Mouse (Mus musculus): Measurements from ENCODE around the gene Cish. TPM values are rescaled to one million over a fixed set of nuclear protein-coding genes. Genes with fewer than 3 reads are reported as not detected.

The Cish gene
- polyA plus RNA-seq, 1 experiment = 23.1 TPM

DNA sequence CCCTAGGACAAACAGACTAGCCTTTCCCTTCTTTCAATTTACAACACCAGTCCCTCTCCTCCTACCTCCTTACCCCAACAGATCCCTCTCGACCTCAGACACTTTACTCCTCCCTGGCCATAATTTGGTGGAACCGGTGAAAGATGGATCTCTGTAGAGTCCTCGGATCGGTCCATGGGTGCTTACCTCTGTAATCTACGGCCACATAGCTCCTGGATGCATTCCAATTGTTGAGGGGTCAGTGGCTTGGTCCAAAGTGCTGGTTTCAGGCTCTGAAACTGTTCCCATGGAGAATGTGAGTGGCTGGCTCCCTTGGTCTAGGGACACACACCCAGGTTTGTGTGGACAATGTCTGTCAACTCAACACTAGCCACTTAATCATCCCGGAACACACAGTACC lies 40.6 kb downstream of the Cish start:
- no peak overlapping the region for H3K27ac ChIP-seq (replicated peaks; ENCODE audit: low read depth, low read length)
- no peak overlapping the region for H3K4me3 ChIP-seq (ENCODE audit: insufficient read depth, low read depth, low read length)
- peaks cover 7% of the 10 kb centered on the region for H3K4me1 ChIP-seq (ENCODE audit: control insufficient read depth, insufficient read depth, insufficient read length, low read length)

DNA sequence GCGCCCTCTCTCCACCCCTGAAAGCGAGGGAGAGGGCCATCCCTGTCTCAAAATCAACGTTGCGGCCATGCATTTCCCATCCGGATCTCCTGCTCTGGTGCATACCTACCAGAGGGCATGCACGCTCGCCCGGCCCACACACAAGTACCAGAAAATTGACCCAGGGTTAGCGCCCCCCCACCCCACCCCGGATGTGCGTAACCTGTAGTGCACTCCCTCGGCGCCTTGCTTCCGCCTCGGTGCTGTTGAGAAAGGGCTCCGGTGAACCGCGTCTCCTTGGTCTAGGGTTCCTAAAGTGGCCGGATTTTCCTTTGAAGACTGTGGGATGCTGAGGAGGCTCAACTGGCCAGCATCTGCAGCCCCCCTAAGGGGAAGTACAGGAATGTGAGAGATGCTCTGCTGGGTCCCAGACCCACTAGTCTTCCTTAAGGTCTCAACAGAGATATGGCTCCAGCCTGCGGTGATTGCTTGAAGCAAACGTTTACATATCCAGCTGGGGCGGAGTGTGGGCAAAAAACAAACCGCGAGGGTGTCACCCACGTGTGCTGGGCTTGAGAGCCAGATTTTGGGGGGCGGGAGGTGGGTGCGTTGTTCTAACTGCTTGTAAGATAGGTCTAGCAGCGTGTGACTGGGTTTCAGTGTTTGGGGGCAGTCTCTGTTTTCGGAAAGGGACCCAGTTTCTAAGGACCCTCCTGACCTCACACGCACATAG lies 42.5 kb downstream of the Cish start, which contains the start of gene Hemk1:
Gene Hemk1 (minus strand): TSS at position 179 of the 712 bp plus-strand sequence.
- peak within 1 kb of the TSS; percentile 83 for H3K27ac ChIP-seq (replicated peaks; ENCODE audit: low read depth, low read length)

GRCm38 (mm10) chr9:107340267-107340859 lies 44.5 kb downstream of the Cish start, which contains the start of gene 6430571L13Rik:
TSS of gene 6430571L13Rik (plus strand) at chr9:107340602.
- peak within 1 kb of the TSS; percentile 28; the same call in 1 of the 2 replicates for H3K27ac ChIP-seq (replicated peaks; ENCODE audit: low read depth, low read length)
- H3K4me1 ChIP-seq (ENCODE audit: control insufficient read depth, insufficient read depth, insufficient read length, low read length) = peaks cover 6% of the 10 kb centered on the region
- peak within 1 kb of the TSS; percentile 62 for H3K4me3 ChIP-seq (ENCODE audit: insufficient read depth, low read depth, low read length)

More for the DNA sequence above, 42.5 kb downstream of the Cish start, which contains the start of gene Hemk1:
- Histone ChIP-seq H3K4me3 (ENCODE audit: insufficient read depth, low read depth, low read length) (peak within 1 kb of the TSS; percentile 94), H3K4me1 (ENCODE audit: control insufficient read depth, insufficient read depth, insufficient read length, low read length) (peaks cover 6% of the 10 kb centered on the region)

DNA sequence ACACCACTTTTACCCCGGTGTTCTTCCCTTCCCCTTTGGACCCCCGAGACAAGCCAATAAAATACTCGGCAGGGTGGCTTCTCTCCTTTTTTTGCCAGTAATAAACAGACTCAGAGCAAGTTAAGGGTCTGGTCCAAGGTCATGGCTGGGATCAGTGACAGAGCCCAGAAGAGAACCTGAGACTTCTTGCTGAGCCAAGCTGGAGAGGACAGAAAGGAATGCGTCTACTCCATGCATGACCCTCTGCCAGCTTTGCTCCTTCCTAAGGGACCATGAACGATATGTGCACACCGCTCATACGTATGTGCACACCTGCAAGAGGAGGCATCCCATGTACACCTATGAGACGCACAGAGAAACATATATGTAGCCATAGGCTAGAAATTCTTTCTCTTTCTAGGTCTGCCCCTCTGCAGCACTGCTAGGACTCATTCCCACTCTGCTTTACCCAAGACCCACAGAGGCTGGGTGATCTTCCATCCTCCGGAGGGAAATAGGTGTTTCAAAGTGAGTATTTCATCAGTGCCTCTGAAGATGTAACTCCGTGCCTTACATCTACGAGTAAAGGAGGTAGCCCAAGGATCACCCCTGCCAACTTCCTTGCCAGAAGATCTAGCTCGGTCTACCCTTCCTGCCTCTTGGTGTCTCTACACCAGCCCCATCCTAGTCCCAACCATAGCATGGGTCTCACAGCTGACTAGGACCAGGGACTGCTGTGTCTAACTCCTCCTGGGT lies 45.3 kb downstream of the Cish start:
- Histone ChIP-seq H3K4me1 (ENCODE audit: control insufficient read depth, insufficient read depth, insufficient read length, low read length) (peaks cover 6% of the 10 kb centered on the region), H3K27ac (replicated peaks; ENCODE audit: low read depth, low read length) (peak overlapping the region; percentile 28; the same call in 1 of the 2 replicates), H3K4me3 (ENCODE audit: insufficient read depth, low read depth, low read length) (peak overlapping the region; percentile 62)

GRCm38 (mm10) chr9:107342201-107342709 lies 46.4 kb downstream of the Cish start:
- H3K4me3 ChIP-seq (ENCODE audit: insufficient read depth, low read depth, low read length) = no peak overlapping the region
- peaks cover 6% of the 10 kb centered on the region for H3K4me1 ChIP-seq (ENCODE audit: control insufficient read depth, insufficient read depth, insufficient read length, low read length)
- no peak overlapping the region for H3K27ac ChIP-seq (replicated peaks; ENCODE audit: low read depth, low read length)

DNA sequence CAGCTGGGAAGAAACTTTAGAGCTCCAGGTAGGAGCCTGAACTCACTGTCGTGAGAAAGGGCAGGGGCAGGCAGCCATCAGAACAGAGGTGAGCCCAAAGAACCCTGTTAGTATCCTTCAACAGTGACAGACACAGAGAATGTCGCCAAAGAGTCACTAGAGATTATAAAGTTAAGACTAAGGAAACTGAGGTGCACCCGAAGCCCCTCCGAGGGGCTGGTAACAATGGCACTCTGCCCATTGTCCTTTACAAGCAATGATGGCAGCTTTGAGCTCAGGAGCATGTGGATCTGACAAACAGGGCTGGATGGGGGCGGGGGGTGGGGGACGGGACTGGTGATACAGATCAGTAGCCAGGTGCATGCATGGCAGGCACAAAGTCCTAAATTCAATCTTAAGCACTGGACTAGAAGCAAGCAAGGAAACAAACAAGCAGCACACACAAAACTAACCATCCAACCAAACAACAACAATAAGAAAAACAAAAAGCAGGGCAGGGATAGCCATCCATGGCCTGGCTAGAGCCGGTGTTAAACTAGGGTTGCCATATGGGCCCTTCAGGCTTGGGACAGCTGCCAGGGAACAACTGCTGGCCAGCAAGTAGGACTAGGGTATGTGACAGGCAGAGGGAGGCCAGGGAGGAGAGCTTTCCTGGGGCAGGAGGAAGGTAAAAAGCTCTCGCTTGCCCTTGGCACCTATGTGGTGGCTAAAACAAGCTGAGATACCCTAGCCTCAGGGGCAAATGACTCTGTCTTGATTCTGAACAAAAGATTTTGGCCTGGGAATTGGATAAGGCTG lies 47.5 kb downstream of the Cish start:
- peaks cover 4% of the 10 kb centered on the region; the same call in 1 of the 2 replicates for H3K4me1 ChIP-seq (ENCODE audit: control insufficient read depth, insufficient read depth, insufficient read length, low read length)
- peak overlapping the region; percentile 55 for H3K27ac ChIP-seq (replicated peaks; ENCODE audit: low read depth, low read length)
- H3K4me3 ChIP-seq (ENCODE audit: insufficient read depth, low read depth, low read length) = no peak overlapping the region

DNA sequence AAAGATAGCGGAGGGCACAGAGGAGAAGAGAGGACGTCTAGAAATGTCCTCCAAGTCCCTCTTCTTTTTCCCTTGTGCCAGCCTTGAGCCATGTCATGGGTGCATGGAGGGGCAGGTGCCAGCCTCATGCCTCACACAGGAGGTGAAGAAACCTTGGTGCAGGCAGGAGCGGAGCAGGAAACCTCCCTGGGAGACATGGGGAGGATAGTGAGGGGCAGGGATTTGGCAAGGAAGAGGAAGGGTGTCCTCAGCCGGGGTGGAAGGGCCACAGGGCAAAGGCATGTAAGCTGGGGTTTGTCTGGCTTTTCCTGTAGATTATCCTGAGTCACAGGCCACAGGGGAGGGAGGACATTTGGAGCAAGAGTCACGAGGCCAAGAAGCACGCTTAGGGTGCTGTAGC lies 48.2 kb downstream of the Cish start:
- H3K4me3 ChIP-seq (ENCODE audit: insufficient read depth, low read depth, low read length) = no peak overlapping the region
- H3K4me1 ChIP-seq (ENCODE audit: control insufficient read depth, insufficient read depth, insufficient read length, low read length) = no peaks in the 10 kb centered on the region
- H3K27ac ChIP-seq (replicated peaks; ENCODE audit: low read depth, low read length) = peak overlapping the region; percentile 55

GRCm38 (mm10) chr9:107346081-107346480 lies 50.3 kb downstream of the Cish start:
- no peaks in the 10 kb centered on the region for H3K4me1 ChIP-seq (ENCODE audit: control insufficient read depth, insufficient read depth, insufficient read length, low read length)
- no peak overlapping the region for H3K27ac ChIP-seq (replicated peaks; ENCODE audit: low read depth, low read length)

DNA sequence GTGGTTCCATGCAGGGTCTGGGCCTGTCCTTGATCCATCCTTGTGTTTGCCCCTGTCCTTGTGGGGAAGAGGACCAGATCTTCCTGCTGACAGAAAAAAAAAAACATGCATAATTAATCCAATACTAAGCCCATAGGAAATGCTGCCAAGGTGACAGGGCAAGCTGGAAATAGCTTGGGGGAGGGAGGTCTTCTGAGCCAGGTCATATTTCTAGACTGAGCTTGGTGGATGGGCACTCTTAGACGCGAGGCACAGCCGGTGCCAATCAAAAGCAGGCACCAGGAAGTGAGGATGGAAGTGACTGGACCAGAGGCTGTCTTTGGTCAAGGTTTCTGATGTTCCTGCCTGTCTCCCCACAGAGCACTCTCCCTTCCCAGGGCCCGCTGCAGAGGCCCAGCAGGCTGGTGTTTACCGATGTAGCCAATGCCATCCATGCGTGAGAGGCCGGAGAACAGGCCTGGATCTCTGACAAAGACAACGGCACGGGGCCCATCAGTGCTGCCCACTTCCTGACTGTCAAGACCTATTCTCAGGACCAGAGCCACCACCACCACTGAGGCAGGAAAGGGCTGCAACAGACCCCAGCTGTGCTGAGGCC lies 51.9 kb downstream of the Cish start:
- Histone ChIP-seq H3K4me3 (ENCODE audit: insufficient read depth, low read depth, low read length) (no peak overlapping the region), H3K27ac (replicated peaks; ENCODE audit: low read depth, low read length) (no peak overlapping the region), H3K4me1 (ENCODE audit: control insufficient read depth, insufficient read depth, insufficient read length, low read length) (no peaks in the 10 kb centered on the region)

More at GRCm38 (mm10) chr9:107346081-107346480, 50.3 kb downstream of the Cish start:
- no peak overlapping the region for H3K4me3 ChIP-seq (ENCODE audit: insufficient read depth, low read depth, low read length)

- Histone ChIP-seq H3K4me3 (ENCODE audit: insufficient read depth, low read depth, low read length) (no peak overlapping the region), H3K27ac (replicated peaks; ENCODE audit: low read depth, low read length) (no peak overlapping the region), H3K4me1 (ENCODE audit: control insufficient read depth, insufficient read depth, insufficient read length, low read length) (no peaks in the 10 kb centered on the region)
These were observed 53.5 kb downstream of the Cish start for GRCm38 (mm10) chr9:107349321-107349720.

Other genes with a start within 250 kb of the Cish start
- not detected in 2 replicates for gene Dock3, start 64.1 kb upstream of the Cish start, polyA plus RNA-seq (2012; ENCODE audit: insufficient read depth, insufficient read length, missing spikeins)
- gene Mapkapk3, start 6.1 kb upstream of the Cish start, polyA plus RNA-seq (2012; ENCODE audit: insufficient read depth, insufficient read length, missing spikeins) = 18.4 and 23.6 TPM in 2 replicates
- 52.8 and 58.3 TPM in 2 replicates for gene Hemk1, start 42.3 kb downstream of the Cish start, polyA plus RNA-seq (2012; ENCODE audit: insufficient read depth, insufficient read length, missing spikeins)
- 8.8 and 22.5 TPM in 2 replicates for gene 6430571L13Rik, start 44.6 kb downstream of the Cish start, polyA plus RNA-seq (2012; ENCODE audit: insufficient read depth, insufficient read length, missing spikeins)
- gene Cacna2d2, start 103.6 kb downstream of the Cish start, polyA plus RNA-seq (2012; ENCODE audit: insufficient read depth, insufficient read length, missing spikeins) = not detected in 2 replicates
- gene Tmem115, start 237.9 kb downstream of the Cish start, polyA plus RNA-seq (2012; ENCODE audit: insufficient read depth, insufficient read length, missing spikeins) = 11.9 and 14.1 TPM in 2 replicates
- 6.1 and 6.3 TPM in 2 replicates for gene Cyb561d2, start 246.2 kb downstream of the Cish start, polyA plus RNA-seq (2012; ENCODE audit: insufficient read depth, insufficient read length, missing spikeins)
- 19.2 and 22.5 TPM in 2 replicates for gene Nprl2, start 246.2 kb downstream of the Cish start, polyA plus RNA-seq (2012; ENCODE audit: insufficient read depth, insufficient read length, missing spikeins)

Measured in brown adipose tissue, adult 24 weeks (tissue).